Mouse (Mus musculus): ENCODE data around the gene Ppp1r14d. TPM values are rescaled to one million over a fixed set of nuclear protein-coding genes. Genes with fewer than 3 reads are reported as not detected.

Gene Ppp1r14d
- polyA plus RNA-seq, 1 experiment = not detected

DNA sequence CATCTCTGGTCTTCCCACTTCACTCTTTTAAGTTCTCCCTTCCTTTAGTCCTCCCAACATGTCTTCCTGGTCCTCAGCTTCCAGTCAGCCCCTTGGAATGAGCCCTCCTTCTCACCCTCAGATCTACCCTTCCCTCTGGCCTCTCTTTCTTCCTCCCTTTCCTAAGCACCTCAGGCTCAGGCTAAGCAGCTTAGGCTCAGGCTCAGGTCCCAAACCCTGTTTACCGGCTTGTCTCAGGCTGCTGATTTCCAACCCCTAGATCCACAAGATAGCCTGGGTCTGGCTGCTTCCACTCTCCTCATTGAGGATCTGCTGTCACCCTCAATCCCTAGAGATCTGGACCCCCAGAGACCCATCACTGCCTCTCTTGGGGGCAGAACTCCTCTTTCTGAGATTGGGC is 31.7 kb downstream of the Ppp1r14d start:
- Histone ChIP-seq H3K4me3 (ENCODE audit: insufficient read depth, low read depth, low read length) (no peak overlapping the region), H3K4me1 (ENCODE audit: control insufficient read depth, insufficient read depth, insufficient read length, low read length) (peaks cover 15% of the 10 kb centered on the region; the same call in 1 of the 2 replicates), H3K27ac (replicated peaks; ENCODE audit: low read depth, low read length) (peak overlapping the region; percentile 49)

DNA sequence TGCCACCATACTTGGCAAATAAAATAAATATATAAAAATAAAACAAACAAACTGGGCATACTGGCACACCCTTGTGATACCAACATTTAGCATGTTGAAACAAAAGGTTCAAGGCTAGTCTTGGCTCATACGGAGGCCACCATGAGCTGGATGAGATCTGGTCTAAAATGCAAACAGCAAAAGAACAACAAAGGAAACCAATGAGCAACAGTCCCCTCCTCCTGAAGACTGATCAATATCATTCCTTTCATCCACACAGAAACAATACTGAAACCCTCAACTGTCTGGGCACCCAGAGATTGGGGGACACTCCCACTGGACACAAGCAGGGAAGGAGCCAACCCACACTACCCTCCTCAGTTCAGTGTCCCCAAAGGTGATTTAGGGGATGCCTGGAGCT is 32.2 kb downstream of the Ppp1r14d start:
- peaks cover 14% of the 10 kb centered on the region; the same call in 1 of the 2 replicates for H3K4me1 ChIP-seq (ENCODE audit: control insufficient read depth, insufficient read depth, insufficient read length, low read length)
- H3K27ac ChIP-seq (replicated peaks; ENCODE audit: low read depth, low read length) = peak overlapping the region; percentile 49; the same call in 1 of the 2 replicates
- H3K4me3 ChIP-seq (ENCODE audit: insufficient read depth, low read depth, low read length) = no peak overlapping the region

DNA sequence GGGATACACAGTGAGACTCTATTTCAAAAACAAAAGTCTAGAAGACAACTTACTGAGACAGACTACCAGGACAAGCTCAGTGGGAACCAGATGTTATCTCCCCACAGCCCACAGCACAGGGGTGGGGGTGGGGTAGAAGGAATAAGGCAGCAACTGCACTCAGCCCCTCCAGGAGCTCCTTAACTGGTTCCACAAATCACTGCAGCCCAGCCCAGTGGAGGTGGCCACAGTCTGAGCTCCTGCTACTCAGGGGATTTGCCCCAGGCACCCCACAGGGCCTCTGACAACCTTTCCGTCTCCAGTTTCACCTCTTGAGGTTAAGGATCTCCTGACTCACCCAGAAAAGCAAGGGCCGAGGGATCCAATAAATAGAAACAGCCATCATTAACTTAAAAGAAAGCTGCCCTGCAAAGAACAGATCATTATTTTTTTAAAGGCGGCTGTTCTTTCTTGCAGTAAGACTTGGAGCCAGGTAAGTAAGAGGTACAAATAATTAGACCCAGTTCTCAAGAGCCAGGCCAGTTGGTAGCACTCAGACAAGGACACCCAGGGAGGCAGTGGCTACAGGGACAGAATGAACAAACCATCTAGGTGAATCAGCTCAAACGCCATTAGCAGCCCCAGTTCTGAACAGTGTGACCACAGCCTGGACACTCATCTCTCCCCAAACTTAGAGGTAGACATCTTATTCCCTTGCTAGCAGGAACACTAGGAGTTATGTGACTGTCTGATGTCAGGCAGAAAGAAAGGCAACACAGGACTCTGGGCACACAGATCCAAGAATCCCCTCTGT is 33.2 kb downstream of the Ppp1r14d start:
- peaks cover 14% of the 10 kb centered on the region; the same call in 1 of the 2 replicates for H3K4me1 ChIP-seq (ENCODE audit: control insufficient read depth, insufficient read depth, insufficient read length, low read length)
- H3K4me3 ChIP-seq (ENCODE audit: insufficient read depth, low read depth, low read length) = no peak overlapping the region
- H3K27ac ChIP-seq (replicated peaks; ENCODE audit: low read depth, low read length) = no peak overlapping the region

DNA sequence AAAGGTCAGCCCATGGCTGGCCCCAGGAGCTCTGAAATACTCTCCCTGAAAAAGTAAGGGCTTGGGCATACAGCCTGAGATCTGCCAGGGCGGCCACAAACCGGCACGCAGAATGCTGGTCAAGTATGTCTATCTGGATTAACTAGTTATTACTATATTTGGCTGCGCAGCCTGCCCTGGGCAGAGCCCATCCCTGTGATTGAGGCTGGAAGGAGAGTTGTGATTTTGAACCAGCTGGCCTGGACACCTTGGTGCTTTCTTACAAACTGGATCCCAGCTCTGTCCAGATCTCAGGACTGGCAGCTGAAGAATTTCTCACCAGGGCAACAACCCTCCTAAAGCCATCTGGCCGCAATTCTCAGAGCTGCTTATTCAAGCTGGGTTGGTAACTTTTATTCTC is 35.6 kb downstream of the Ppp1r14d start:
- no peak overlapping the region for H3K4me3 ChIP-seq (ENCODE audit: insufficient read depth, low read depth, low read length)
- H3K27ac ChIP-seq (replicated peaks; ENCODE audit: low read depth, low read length) = no peak overlapping the region
- peaks cover 12% of the 10 kb centered on the region; the same call in 1 of the 2 replicates for H3K4me1 ChIP-seq (ENCODE audit: control insufficient read depth, insufficient read depth, insufficient read length, low read length)

DNA sequence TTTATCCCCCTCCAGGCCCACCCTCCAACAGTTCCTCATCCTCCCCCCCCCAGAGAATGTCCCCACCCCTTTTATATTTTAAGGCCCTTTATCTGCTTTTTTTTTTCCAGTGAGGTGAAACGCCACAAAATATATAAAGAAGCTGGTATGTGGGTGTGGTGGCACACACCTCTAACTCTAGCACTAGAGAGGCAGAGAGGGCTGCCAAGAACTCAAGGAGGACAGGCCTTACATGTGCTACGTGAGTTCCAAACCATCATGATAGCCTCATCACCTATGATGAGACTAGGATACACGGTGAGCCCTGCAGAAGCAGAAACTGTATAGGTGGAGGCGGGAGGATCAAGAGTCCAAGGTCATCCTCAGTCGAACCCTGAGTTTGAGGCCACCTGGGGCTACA is 38.7 kb downstream of the Ppp1r14d start:
- no peaks in the 10 kb centered on the region for H3K4me1 ChIP-seq (ENCODE audit: control insufficient read depth, insufficient read depth, insufficient read length, low read length)
- no peak overlapping the region for H3K4me3 ChIP-seq (ENCODE audit: insufficient read depth, low read depth, low read length)
- no peak overlapping the region for H3K27ac ChIP-seq (replicated peaks; ENCODE audit: low read depth, low read length)

DNA sequence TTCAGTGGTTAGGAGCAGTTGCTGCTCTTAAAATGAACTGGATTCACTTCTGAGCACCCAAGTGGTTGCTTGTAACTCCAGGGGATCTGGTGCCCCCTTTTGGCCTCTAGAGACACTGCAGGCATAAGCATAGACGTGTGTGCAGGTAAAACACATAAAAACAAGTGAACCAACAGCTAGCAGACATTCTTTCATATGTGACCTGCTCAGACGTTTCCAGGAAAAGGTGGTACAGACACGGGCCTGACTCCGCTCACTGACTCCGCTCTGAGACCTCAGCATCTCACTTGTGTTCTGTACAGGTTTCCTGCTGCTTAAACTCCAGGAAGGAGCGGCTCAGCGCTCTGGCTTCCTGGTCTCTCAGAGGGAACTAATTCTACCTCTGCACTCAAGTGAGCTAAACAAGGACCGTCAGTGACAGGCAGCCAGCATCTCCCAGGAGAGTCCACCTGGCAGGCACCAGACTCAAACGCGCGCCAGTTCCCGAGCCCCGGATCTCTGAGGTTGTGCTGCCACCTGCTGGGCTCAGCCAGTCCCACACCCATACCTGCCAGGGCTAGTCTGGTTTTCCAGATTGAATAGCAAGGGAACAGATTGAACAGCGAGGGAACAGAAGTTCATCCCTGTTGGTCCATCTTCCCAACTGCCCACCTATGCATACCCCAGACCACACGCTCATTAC is 40.5 kb downstream of the Ppp1r14d start:
- Histone ChIP-seq H3K4me3 (ENCODE audit: insufficient read depth, low read depth, low read length) (peak overlapping the region; percentile 45), H3K27ac (replicated peaks; ENCODE audit: low read depth, low read length) (no peak overlapping the region), H3K4me1 (ENCODE audit: control insufficient read depth, insufficient read depth, insufficient read length, low read length) (no peaks in the 10 kb centered on the region)

DNA sequence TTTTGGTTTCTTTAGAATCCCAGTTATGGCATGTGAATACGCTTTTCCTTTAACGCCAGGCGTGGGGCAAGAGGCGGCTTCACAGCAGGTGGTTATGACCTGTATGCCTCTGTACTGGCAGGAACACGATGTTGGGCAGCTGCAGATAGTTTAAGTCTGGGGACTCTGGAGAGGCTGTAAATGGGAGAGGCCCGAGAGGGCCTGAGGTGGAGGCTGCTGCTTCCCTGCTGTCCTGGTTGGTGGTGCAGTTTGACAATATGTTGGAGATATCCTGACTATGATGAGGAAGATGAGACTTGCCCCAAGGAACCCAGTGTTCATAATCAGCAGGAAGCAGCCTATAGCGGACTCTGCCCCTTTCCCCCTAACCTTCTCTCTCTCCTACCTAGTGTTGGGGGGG is 46.8 kb downstream of the Ppp1r14d start:
- Histone ChIP-seq H3K27ac (replicated peaks; ENCODE audit: low read depth, low read length) (no peak overlapping the region), H3K4me1 (ENCODE audit: control insufficient read depth, insufficient read depth, insufficient read length, low read length) (no peaks in the 10 kb centered on the region), H3K4me3 (ENCODE audit: insufficient read depth, low read depth, low read length) (no peak overlapping the region)

DNA sequence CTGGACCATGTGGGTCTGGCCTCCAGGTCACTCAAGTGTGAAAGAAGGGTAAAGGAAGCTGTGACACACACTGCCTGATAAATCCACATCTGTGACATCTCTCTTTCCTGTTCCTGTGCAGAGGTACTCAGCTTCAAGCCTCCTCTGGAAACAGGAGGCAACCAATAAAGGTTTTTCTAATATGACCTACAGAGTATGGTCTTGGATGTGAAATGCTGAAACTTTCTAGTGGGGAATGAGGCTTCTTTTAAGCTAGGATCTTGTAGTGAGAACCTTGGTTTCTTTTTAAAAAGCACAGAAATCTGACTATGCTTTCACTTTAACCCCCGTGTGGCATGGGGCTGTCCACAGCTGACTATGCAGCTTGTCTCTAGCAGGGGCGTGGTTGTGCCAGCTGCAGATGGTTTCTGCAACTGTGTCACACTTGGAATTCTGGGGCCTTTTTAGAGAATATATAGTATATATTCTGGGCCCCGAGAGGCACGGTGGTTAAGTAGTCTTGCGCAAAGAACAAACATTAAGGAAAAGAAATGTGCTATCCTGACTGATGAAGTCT is 52.2 kb downstream of the Ppp1r14d start:
- Histone ChIP-seq H3K27ac (replicated peaks; ENCODE audit: low read depth, low read length) (no peak overlapping the region), H3K4me3 (ENCODE audit: insufficient read depth, low read depth, low read length) (no peak overlapping the region), H3K4me1 (ENCODE audit: control insufficient read depth, insufficient read depth, insufficient read length, low read length) (peaks cover 5% of the 10 kb centered on the region)

DNA sequence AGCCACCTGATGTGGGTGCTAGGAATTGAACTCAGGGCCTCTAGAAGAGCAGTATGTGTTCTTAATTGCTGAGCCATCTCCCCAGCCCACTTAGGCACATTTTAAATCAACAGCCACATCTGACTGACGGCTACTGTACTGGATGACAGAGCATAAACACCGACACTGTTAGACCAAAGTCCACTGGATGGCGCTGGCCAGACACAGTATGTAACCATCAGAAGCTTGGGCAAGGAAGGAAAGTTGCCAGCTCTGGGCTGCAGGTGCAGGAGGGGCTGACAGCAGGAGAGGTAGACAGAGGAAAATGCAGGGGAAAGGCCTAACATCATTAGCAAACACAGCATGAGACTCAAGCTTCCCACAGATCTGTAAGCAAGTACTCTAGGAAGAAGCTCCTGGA is 52.9 kb downstream of the Ppp1r14d start:
- Histone ChIP-seq H3K4me3 (ENCODE audit: insufficient read depth, low read depth, low read length) (no peak overlapping the region), H3K4me1 (ENCODE audit: control insufficient read depth, insufficient read depth, insufficient read length, low read length) (peaks cover 5% of the 10 kb centered on the region), H3K27ac (replicated peaks; ENCODE audit: low read depth, low read length) (no peak overlapping the region)

DNA sequence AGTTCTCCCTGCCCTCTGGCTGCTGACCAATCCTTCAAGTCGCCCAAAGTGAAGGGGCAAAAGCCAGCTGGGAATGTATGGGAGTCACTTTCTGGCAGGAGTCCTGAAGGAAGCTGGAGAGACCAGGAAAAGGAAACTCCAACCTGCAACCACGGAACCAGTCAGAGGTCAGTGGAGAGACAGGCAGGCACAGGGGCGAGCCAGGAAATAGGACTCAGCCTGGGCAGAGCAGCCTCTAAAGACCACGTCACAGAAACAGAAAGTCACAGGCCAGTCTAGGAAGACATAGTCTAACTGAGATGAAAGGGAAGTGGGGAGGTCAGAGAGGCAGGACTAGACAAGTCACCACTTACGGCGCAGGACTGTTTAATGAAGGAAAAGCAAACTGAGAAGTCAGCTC is 54.1 kb downstream of the Ppp1r14d start:
- Histone ChIP-seq H3K4me3 (ENCODE audit: insufficient read depth, low read depth, low read length) (no peak overlapping the region), H3K27ac (replicated peaks; ENCODE audit: low read depth, low read length) (peak overlapping the region; percentile 60; the same call in 1 of the 2 replicates), H3K4me1 (ENCODE audit: control insufficient read depth, insufficient read depth, insufficient read length, low read length) (peaks cover 5% of the 10 kb centered on the region)

DNA sequence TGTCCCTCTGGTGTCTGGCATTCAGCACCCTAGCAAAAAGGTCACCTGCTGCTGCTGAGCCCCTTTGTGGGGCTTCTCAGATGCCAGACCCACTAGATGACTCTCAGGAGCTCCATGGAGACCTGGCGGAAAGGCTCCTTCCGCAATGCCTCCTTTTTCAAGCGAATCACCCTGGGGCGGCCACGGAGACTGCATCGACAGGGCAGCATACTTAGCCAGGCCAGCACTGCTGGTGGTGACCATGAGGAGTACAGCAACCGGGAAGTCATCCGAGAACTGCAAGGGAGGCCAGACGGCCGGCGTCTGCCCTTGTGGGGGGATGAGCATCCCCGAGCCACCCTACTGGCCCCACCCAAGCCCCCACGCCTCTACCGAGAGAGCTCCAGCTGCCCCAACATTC is 54.8 kb downstream of the Ppp1r14d start:
- Histone ChIP-seq H3K4me1 (ENCODE audit: control insufficient read depth, insufficient read depth, insufficient read length, low read length) (peaks cover 5% of the 10 kb centered on the region), H3K4me3 (ENCODE audit: insufficient read depth, low read depth, low read length) (no peak overlapping the region), H3K27ac (replicated peaks; ENCODE audit: low read depth, low read length) (no peak overlapping the region)

DNA sequence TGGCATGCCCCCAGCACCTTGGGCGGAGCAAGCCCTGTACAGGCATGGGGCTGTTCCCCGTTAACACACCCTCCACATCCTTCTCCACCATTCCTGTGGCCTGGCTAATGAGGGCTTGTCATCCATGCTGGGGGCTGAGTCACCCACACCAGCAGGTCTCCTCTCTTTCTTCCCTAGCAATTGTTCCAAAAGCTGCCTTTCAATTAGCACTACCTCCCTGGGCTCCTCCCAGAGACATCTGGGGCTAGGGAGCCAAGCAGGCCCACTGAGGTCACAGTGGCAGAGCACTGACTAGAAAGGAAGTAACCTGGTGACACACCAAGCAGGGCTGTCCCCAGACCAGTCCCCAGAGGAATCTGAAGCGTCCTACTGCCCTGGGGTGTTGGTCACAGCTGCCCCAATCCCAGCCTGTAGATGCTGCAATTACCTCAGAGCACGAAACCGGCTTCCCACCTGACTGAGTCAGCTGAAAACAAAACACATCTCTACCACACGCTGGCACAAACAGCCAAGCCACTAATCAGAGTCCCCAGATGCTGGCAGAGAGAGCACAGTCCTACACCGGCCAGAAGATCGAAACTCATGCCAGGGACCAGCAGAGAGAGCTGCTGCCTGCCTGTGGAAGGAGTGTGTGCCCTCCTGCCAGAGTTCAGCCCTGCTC is 55.6 kb downstream of the Ppp1r14d start, which contains the start of gene Gm14137:
Gene Gm14137, plus strand, starts transcription at position 519 of the 661 bp plus-strand sequence.
- Histone ChIP-seq H3K27ac (replicated peaks; ENCODE audit: low read depth, low read length) (peak within 1 kb of the TSS; percentile 60; the same call in 1 of the 2 replicates), H3K4me3 (ENCODE audit: insufficient read depth, low read depth, low read length) (no peak within 1 kb of the TSS), H3K4me1 (ENCODE audit: control insufficient read depth, insufficient read depth, insufficient read length, low read length) (peaks cover 5% of the 10 kb centered on the region)

DNA sequence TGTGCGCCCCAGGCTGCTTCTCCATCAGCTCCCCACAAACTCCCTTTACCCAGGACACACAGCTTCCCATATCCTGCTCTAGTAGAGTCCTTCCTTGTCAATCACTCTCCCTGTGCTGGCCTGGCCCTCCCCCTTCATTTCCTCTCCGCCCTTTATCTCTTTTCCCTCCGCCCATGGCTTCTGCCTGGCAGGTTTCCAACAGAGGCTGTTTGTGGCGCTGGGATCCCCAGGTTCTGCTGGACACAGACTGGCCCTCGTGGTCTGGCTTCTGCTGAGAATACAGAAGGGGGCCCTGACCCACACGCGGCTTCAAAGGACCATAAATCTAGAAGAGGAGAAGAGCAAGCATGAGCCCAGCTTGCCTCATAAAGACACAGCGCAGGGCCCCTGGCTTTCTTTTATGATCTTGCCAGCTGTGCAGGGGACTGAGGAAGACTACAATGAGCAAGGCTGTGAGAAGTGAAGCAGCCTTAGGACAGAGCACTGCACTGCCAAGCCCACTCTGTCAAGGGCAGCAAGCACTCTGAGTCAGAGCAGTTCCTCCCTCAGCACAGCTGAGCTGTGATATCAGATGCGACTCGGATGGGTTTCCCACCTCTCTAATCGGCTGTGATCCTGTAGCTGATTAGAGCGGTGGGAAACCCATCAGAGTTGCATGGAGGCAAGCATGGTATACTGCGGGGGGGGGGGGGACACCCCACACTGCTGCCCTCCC is 56.7 kb downstream of the Ppp1r14d start:
- H3K27ac ChIP-seq (replicated peaks; ENCODE audit: low read depth, low read length) = no peak overlapping the region
- H3K4me1 ChIP-seq (ENCODE audit: control insufficient read depth, insufficient read depth, insufficient read length, low read length) = peaks cover 5% of the 10 kb centered on the region
- H3K4me3 ChIP-seq (ENCODE audit: insufficient read depth, low read depth, low read length) = no peak overlapping the region

DNA sequence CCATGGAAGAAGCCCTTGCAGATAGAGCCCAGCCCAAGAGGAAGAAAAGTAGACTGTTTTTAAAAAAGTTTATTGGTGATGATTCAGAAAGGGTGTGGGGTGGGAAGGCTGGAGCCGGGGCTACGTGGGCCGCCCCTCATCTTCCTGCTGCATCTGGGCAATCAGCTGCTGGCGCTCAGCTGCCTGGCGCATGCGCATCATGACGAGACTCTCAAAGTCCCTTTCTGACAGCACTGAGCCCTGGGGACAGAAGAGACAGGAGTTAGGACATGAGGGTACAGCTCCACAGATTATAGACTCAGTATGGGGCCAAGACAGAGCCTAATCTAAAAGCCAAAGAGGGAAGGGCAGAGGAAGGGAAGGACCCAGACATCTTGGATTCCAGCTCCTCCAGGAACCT is 57.3 kb downstream of the Ppp1r14d start:
- Histone ChIP-seq H3K27ac (replicated peaks; ENCODE audit: low read depth, low read length) (no peak overlapping the region), H3K4me3 (ENCODE audit: insufficient read depth, low read depth, low read length) (no peak overlapping the region), H3K4me1 (ENCODE audit: control insufficient read depth, insufficient read depth, insufficient read length, low read length) (peaks cover 5% of the 10 kb centered on the region)
